Mouse (Mus musculus) neural tube, embryonic 12.5 days (tissue): Measurements from ENCODE around the gene Rap2c. TPM values are rescaled to one million over a fixed set of nuclear protein-coding genes. Genes with fewer than 3 reads are reported as not detected.

Source experiments
- ATAC-seq: fragments of 200-750 bp; cut with Nextera tagmentation; 2 replicates; pipeline ENCODE4 v1.8.0; 2017; ENCODE audit warnings: low read depth, mild to moderate bottlenecking, moderate TSS enrichment, moderate library complexity; ENCODE audit not compliant: low FRiP score
- H3K27ac ChIP-seq: fragments of 300-500 bp; sonication (generic); 2 replicates; pipeline ENCODE4 v1.5.1; 2016
- H3K27me3 ChIP-seq: fragments of 300-500 bp; sonication (generic); replicated peaks from 2 replicates; pipeline ENCODE4 v1.6.1; 2016; ENCODE audit warnings: mild to moderate bottlenecking
- H3K36me3 ChIP-seq: fragments of 300-500 bp; sonication (generic); 2 replicates; pipeline ENCODE4 v1.6.1; 2016; ENCODE audit warnings: mild to moderate bottlenecking
- H3K4me1 ChIP-seq: fragments of 300-500 bp; sonication (generic); 2 replicates; pipeline ENCODE4 v1.6.1; 2016
- H3K4me2 ChIP-seq: fragments of 300-500 bp; sonication (generic); replicated peaks from 2 replicates; pipeline ENCODE4 v1.6.1; 2016; ENCODE audit warnings: mild to moderate bottlenecking
- H3K4me3 ChIP-seq: fragments of 300-500 bp; sonication (generic); 2 replicates; pipeline ENCODE4 v1.5.1; 2016
- H3K9ac ChIP-seq: fragments of 300-500 bp; sonication (generic); 2 replicates; pipeline ENCODE4 v1.6.1; 2016; ENCODE audit warnings: mild to moderate bottlenecking
- H3K9me3 ChIP-seq: fragments of 300-500 bp; sonication (generic); 2 replicates; pipeline ENCODE4 v1.6.1; 2016; ENCODE audit warnings: mild to moderate bottlenecking
- WGBS: fragments of 180-500 bp; shearing (Covaris S2); methylation state at CpG from one replicate; pipeline ENCODE4 v1.1.7; 2016; 5-methylcytosine and 5-hydroxymethylcytosine counted together
- polyA plus RNA-seq: library from polyadenylated mRNA; unstranded; fragments of >200 nt; fragmentation: Nextera tagmentation; extraction: Ambion mirVana; gene quantifications from 2 replicates; pipeline ENCODE4 v1.2.1, GENCODE M21; 2016

Gene Rap2c
- 25.0 and 25.8 TPM in 2 replicates for polyA plus RNA-seq

DNA sequence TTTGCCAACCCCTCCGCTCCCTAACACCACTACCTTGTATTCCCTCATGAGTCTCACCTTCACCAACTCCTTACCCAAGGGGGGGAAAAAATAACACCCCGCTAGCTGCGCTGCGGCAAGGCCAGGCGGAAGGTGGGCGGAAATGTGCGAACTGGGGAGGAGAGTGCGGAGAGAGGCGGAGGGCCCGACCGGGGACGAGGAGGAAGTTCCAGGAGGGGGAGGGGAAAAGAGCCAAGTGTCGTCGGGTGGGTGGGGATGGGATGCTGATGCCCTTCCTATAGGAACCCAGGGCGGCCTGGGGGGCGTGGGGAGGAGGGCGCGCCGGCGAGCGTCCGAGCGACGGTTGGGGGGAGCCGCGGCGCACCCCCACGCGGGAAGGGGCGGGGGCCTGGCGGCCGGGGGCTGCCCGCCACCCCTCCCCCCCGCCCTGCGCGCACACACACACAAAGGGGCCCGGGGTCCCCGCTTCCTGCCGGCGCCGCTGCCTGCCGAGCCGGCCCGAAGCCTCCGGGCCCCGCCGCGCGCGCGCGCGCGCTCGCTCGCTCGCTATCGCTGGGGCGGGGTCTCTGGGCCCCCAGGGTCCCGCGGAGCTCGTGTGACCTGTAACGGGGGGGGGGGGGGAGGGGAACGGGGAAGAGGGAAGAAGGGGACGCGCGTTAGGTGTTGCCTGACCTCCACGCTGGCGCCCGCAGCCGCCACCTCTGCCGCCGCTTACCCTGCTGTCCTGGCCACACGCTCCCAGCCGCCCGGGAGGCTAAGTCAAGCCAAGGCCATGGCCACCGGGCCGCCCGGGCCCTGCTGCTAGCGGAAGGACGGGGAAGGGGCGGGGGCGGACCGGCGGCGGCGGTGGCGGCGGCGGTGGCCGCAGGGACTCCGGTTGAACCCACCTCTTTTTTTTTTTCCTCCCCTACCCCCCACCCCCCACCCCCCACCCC is at the start of gene Rap2c:
TSS of gene Rap2c (minus strand) at position 168 of the 935 bp plus-strand sequence.
- no peaks in the 10 kb centered on the region for H3K27me3 ChIP-seq
- peak within 1 kb of the TSS; percentile 56 for H3K4me3 ChIP-seq
- H3K27ac ChIP-seq = peak within 1 kb of the TSS; percentile 86; the same call in 1 of the 2 replicates
- 12% methylated on average over 32 of the region's 92 CpGs for WGBS
- H3K9me3 ChIP-seq = no peaks in the 10 kb centered on the region
- H3K4me2 ChIP-seq = peak within 1 kb of the TSS; percentile 62
- peak within 1 kb of the TSS; percentile 86 for H3K9ac ChIP-seq
- ATAC-seq = peak; percentile 91
- H3K36me3 ChIP-seq = no peaks in the 10 kb centered on the region
- H3K4me1 ChIP-seq = no peaks in the 10 kb centered on the region

DNA sequence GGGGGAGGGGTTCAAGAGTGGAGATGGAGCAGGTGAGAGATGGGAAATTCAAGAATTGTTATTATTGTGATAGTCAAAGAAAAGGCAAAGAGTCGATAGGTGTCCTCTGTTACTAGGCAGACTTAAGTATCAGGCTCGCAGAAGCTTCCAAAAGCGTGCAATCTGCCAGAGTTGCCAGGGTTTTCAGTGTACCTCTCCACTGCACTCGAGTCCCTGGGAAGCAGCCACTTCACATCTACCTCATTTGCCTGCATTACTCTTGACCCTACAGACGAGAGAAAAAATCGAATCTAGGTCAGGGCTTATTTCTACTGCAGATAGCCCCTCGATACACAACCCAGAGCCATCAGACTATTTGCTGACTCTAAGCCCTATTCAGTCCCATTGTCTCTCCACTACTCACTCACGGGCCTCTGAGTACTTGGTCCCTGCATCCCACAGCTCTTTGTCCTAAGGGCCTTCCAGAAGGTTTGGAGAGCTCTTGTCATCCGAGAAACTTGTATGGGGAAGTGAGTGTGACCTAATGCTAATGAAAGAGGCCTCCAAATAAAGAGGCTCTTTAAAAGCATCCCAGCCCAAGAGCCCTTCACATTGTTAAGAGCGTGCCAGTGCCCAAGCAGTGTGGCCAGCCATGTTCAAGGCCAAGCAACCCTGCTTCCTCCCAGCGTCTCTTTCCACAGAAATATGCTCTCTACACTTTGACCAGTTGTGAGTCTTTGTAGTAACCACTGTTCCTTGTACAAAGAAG is 48.9 kb upstream of the Rap2c start:
- Histone ChIP-seq H3K36me3 (no peaks in the 10 kb centered on the region), H3K4me1 (no peaks in the 10 kb centered on the region), H3K9me3 (no peaks in the 10 kb centered on the region), H3K9ac (no peak overlapping the region), H3K27ac (no peak overlapping the region), H3K4me3 (no peak overlapping the region), H3K4me2 (no peak overlapping the region), H3K27me3 (no peaks in the 10 kb centered on the region)
- 76% methylated on average over 11 of the region's 11 CpGs for WGBS
- ATAC-seq = no peak

DNA sequence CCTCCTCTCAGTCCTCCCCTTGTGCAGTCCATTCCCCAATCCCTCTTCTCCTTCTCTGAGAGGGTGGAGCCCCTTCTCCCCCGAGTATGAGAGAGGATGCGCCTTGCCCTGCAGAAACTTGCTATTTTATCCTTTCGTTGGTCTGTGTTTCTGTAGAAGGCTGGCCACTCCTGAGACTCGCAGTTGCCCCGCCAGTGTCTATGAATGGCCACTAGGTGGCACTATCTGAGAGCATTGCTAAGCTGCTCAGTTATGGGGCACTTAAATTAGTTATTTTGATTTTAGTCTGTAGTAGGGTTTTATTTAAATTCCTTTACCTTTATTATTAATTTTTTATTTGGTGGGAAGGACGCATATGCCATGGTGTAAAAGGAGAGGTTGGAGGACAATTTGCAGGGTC is 48.0 kb upstream of the Rap2c start:
- no peaks in the 10 kb centered on the region for H3K27me3 ChIP-seq
- H3K4me2 ChIP-seq = no peak overlapping the region
- H3K4me3 ChIP-seq = no peak overlapping the region
- H3K9ac ChIP-seq = no peak overlapping the region
- H3K27ac ChIP-seq = no peak overlapping the region
- no peaks in the 10 kb centered on the region for H3K9me3 ChIP-seq
- ATAC-seq = peak; percentile 25; the same call in 1 of the 2 replicates
- H3K4me1 ChIP-seq = no peaks in the 10 kb centered on the region
- WGBS = 23% methylated on average over 6 of the region's 6 CpGs
- H3K36me3 ChIP-seq = no peaks in the 10 kb centered on the region

DNA sequence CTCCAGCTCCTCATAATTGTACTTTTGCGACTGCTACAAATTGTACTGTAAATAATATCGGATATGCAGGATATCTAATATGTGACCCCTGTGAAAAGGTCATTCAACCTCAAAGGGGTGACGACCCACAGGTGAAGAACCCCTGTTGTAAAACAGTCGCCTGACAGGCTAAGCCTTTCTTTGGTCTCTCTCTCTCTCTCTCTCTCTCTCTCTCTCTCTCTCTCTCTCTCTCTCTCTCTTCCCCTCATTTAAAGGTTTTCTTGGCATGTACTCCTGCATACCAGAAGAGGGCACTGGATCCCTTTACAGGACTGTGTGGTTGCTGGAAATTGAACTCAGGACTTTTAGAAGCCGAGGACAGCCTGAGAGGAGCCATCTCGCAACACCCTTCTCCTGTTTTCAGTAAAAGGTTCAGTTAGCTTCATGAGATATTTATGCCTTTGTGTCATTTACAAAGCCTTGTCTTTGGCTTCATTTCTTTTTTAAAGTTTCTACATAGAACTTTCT is 47.4 kb upstream of the Rap2c start:
- Histone ChIP-seq H3K27ac (no peak overlapping the region), H3K9ac (no peak overlapping the region), H3K9me3 (no peaks in the 10 kb centered on the region), H3K27me3 (no peaks in the 10 kb centered on the region), H3K4me3 (no peak overlapping the region), H3K4me2 (no peak overlapping the region), H3K4me1 (no peaks in the 10 kb centered on the region), H3K36me3 (no peaks in the 10 kb centered on the region)
- ATAC-seq = no peak
- WGBS = 60% methylated on average over 6 of the region's 6 CpGs

DNA sequence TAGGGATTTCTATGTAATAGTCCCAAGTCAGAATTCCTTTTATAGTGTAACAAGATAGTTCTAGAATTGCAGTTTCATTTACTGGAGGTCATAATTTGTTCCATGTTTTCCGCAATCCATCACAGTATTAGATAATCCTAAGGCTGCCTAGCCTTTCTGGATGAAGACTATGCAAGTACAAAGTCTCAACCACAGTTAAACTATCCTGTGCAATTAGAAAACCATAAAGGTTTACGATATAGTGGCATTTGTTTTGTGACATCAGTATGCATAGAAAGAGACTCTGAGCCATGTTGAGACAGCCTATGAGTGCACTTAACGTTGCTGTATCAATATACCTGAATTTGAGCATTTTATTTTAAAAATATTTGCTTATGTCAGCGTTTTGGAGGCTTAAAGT is 42.4 kb upstream of the Rap2c start:
- no peaks in the 10 kb centered on the region for H3K4me1 ChIP-seq
- WGBS = 60% methylated on average over 4 of the region's 4 CpGs
- H3K9ac ChIP-seq = no peak overlapping the region
- no peaks in the 10 kb centered on the region for H3K9me3 ChIP-seq
- H3K4me2 ChIP-seq = no peak overlapping the region
- no peak overlapping the region for H3K4me3 ChIP-seq
- H3K27me3 ChIP-seq = no peaks in the 10 kb centered on the region
- H3K27ac ChIP-seq = no peak overlapping the region
- H3K36me3 ChIP-seq = no peaks in the 10 kb centered on the region
- ATAC-seq = no peak

DNA sequence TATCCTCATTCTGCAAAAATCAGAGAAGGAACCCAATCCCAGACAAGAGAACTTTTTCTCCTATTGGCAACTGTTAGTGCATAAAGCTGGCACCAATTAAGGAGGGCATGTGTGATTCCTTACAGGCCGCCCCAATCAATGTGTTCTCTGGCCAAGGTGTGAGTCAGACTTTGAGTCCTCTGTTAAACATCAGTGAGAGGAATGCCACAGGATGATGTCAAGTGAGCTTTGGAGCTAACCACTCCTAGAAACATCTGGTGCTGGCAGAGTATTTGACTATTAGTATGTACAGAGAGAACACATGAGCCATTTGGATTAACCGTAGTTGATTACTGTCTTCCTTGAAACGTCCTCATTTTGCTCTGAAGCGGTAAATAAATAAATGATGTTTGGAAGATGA is 40.9 kb upstream of the Rap2c start:
- Histone ChIP-seq H3K27ac (no peak overlapping the region), H3K36me3 (no peaks in the 10 kb centered on the region), H3K9me3 (no peaks in the 10 kb centered on the region), H3K27me3 (no peaks in the 10 kb centered on the region), H3K4me1 (no peaks in the 10 kb centered on the region), H3K4me2 (no peak overlapping the region), H3K4me3 (no peak overlapping the region), H3K9ac (no peak overlapping the region)
- no peak for ATAC-seq
- 93% methylated on average over 4 of the region's 4 CpGs for WGBS

DNA sequence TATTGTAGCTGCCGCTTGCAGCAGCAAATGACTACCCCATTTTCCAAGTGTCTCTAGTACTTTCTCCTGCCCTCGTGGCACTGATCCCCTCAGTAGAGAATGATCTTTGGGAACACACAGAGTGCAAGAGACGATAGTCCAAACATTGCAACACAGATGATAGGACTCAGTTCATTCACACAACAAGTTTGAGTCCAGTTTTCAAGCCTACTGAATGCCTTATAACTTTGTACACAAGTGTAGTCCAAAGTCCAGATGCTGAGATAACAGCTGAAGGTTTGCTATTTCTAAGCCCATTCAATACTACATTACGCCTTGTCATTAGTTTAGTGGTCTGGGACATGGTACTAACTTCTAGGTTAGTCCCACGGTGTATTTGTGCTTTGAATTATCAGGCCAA is 40.5 kb upstream of the Rap2c start:
- H3K36me3 ChIP-seq = no peaks in the 10 kb centered on the region
- H3K9ac ChIP-seq = no peak overlapping the region
- no peaks in the 10 kb centered on the region for H3K9me3 ChIP-seq
- H3K27me3 ChIP-seq = no peaks in the 10 kb centered on the region
- H3K4me3 ChIP-seq = no peak overlapping the region
- 89% methylated on average over 5 of the region's 5 CpGs for WGBS
- H3K27ac ChIP-seq = no peak overlapping the region
- no peaks in the 10 kb centered on the region for H3K4me1 ChIP-seq
- no peak for ATAC-seq
- H3K4me2 ChIP-seq = no peak overlapping the region

DNA sequence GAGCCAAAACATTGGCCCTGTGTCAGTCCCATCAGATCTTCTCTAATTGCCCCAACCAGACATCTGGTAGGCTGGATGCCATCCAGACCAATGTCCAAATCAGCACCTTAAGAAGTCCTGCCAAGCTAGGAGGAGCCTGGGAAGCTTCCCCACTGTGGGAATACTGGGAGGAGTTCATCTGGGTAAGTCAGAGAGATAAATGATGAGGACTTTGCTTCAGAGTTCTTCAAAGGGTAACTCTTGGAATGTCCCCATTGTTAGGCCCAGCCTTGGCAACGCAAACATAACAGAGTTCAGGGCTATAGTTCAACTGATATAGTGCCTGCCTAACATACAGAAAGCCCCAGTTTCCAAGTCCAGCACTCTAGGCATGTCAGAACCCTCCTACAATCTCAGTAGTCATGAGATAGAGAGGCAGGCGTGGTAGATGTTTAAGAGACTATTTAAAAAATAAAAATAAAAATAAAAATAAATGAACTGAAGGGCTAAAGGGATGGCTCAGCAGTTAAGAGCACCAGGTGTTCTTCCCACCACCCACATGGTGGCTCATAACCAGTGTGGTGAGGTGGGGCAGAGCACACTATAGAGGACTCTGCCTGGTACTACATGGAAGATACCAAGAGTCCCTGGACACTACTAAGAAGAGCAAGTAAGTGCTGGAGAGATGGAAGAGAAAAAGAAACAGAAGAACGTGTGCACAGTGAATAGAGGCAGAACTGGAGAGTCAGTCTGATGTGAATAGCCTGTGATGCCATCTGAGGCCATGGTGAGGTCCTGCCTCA is 34.1 kb upstream of the Rap2c start:
- Histone ChIP-seq H3K27ac (no peak overlapping the region), H3K36me3 (no peaks in the 10 kb centered on the region), H3K4me2 (no peak overlapping the region), H3K27me3 (no peaks in the 10 kb centered on the region), H3K4me3 (no peak overlapping the region), H3K9ac (no peak overlapping the region), H3K9me3 (no peaks in the 10 kb centered on the region), H3K4me1 (no peaks in the 10 kb centered on the region)
- WGBS = 58% methylated on average over 3 of the region's 3 CpGs
- no peak for ATAC-seq

DNA sequence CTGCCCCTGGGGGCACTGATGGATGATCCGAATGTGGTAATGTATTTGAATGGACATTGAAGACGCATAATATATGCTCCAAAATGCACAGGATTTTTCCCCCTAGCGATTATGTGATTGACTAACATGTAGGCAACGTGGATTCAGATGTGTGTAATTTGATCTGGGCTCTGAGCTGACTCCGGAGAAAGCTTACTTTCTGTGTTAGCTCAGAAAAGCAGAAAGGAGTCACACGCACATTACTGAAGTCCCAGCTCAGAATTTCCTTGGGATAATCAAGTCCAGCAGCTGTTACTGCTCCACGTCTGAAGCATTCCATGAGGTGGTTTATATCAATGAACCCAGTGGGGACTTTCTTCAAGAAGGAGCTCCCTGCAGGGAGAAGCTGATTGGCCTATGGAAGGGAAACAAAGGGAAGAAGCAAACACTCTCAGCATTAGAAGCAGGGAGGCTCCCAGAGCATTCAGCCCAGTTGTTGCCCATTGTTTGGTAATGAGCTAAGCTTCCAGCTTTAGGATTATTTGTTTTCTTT is 17.9 kb upstream of the Rap2c start:
- Histone ChIP-seq H3K27ac (no peak overlapping the region), H3K36me3 (no peaks in the 10 kb centered on the region), H3K4me1 (no peaks in the 10 kb centered on the region), H3K4me2 (peak overlapping the region; percentile 32), H3K9me3 (no peaks in the 10 kb centered on the region), H3K4me3 (no peak overlapping the region), H3K9ac (no peak overlapping the region), H3K27me3 (no peaks in the 10 kb centered on the region)
- ATAC-seq = peak; percentile 58
- WGBS = 19% methylated on average over 7 of the region's 7 CpGs

DNA sequence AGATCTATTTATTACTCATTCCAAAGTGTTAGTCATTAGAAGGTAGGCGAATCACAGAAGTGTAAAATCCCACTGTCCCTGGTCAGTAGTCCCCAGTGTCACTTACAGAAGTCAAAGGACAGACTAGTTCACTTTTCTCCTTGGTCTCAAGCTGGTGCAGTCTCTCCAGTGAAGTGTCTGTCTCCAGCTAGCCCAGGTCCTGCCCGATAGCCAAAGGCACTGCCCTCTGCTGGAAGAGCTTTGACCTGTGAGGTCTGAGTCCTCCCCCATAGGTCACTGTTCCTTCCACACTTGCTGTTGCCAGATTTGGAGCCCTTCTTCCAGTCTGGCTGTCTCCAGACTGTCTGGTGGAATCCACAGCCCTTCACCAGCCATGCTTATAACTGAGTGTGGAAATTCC is 2.1 kb upstream of the Rap2c start:
- Histone ChIP-seq H3K9me3 (no peaks in the 10 kb centered on the region), H3K27ac (no peak overlapping the region), H3K36me3 (no peaks in the 10 kb centered on the region), H3K9ac (no peak overlapping the region), H3K4me3 (no peak overlapping the region), H3K4me2 (no peak overlapping the region), H3K4me1 (no peaks in the 10 kb centered on the region), H3K27me3 (no peaks in the 10 kb centered on the region)
- no peak for ATAC-seq
- WGBS = 28% methylated on average over 2 of the region's 2 CpGs

DNA sequence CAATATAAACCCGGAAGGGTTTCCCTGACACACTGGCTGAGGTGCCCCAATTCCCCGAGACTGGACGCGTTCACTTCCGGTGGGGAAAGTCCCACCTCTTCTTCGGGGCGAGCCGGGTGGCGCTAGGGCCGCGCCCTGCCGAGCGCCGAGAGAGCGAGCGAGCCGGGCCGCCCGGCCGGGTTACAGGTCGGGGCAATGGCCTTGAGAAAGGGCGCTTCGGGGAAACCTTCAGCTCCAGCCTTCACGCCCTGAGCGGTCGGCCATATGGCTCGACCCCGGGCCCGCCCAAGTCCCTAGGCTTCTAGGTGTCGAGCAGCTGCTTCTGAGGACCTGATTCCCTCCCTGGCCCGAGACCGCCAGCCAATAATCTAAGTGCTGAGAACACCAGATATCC is 965 bp upstream of the Rap2c start:
- peak overlapping the region; percentile 62 for H3K4me2 ChIP-seq
- peak; percentile 92 for ATAC-seq
- no peak overlapping the region for H3K27ac ChIP-seq
- no peaks in the 10 kb centered on the region for H3K4me1 ChIP-seq
- no peaks in the 10 kb centered on the region for H3K36me3 ChIP-seq
- peak overlapping the region; percentile 86 for H3K9ac ChIP-seq
- no peaks in the 10 kb centered on the region for H3K9me3 ChIP-seq
- H3K27me3 ChIP-seq = no peaks in the 10 kb centered on the region
- WGBS = 14% methylated on average over 31 of the region's 32 CpGs
- H3K4me3 ChIP-seq = peak overlapping the region; percentile 56
